Mouse (Mus musculus) gonadal fat pad, adult 2 months (tissue): Measurements from ENCODE around the gene Psg25. TPM values are rescaled to one million over a fixed set of nuclear protein-coding genes. Genes with fewer than 3 reads are reported as not detected.
"Not testable (repeated sequence)": the region's sequence is repeated elsewhere in the genome, so short reads cannot be mapped to it uniquely, and the experiment has no call there.

Source experiments
- DNase-seq: peaks from one replicate; pipeline ENCODE4 v3.0.0-alpha.2; 2012; ENCODE audit warnings: low read depth
- polyA plus RNA-seq: library from polyadenylated mRNA; depleted of rRNA; stranded (reverse); fragments of >200 nt; gene quantifications from 2 replicates; pipeline ENCODE4 v1.2.3, GENCODE M21; 2012; rRNA removed

The Psg25 gene
- not detected in 2 replicates for polyA plus RNA-seq

GRCm38 (mm10) chr7:18532169-18532568 is at the start of gene Psg25:
Psg25 (minus strand) TSS chr7:18532269.
- no peak for DNase-seq

GRCm38 (mm10) chr7:18567205-18567604 is 35.1 kb upstream of the Psg25 start, which contains the start of gene Psg27:
Psg27 (minus strand) TSS chr7:18567305.
- no peak for DNase-seq

GRCm38 (mm10) chr7:18559850-18560249 is 27.8 kb upstream of the Psg25 start:
- no peak for DNase-seq

GRCm38 (mm10) chr7:18555751-18556150 is 23.7 kb upstream of the Psg25 start:
- not testable (repeated sequence) for DNase-seq

- no peak for DNase-seq
Observed at GRCm38 (mm10) chr7:18533420-18533819, 1.4 kb upstream of the Psg25 start.

GRCm38 (mm10) chr7:18524668-18525067 is 7.4 kb downstream of the Psg25 start:
- no peak for DNase-seq

GRCm38 (mm10) chr7:18512848-18513247 is 19.2 kb downstream of the Psg25 start:
- DNase-seq, result not testable (repeated sequence)

GRCm38 (mm10) chr7:18512417-18512816 is 19.7 kb downstream of the Psg25 start:
- DNase-seq, result not testable (repeated sequence)

- DNase-seq, result no peak
Observed at GRCm38 (mm10) chr7:18511479-18511878, 20.6 kb downstream of the Psg25 start.

GRCm38 (mm10) chr7:18484077-18484476 is 48.0 kb downstream of the Psg25 start, which contains the start of gene Psg26:
Psg26 (minus strand) TSS chr7:18484177.
- DNase-seq, result no peak

Other genes with a start within 250 kb of the Psg25 start
- gene Psg18, start 177.3 kb downstream of the Psg25 start, polyA plus RNA-seq, result not detected in 2 replicates
- not detected in 2 replicates for gene Psg28, start 100.2 kb downstream of the Psg25 start, polyA plus RNA-seq
- gene Psg26, start 48.1 kb downstream of the Psg25 start, polyA plus RNA-seq, result not detected in 2 replicates
- gene Psg27, start 35.0 kb upstream of the Psg25 start, polyA plus RNA-seq, result not detected in 2 replicates
- gene Psg23, start 84.2 kb upstream of the Psg25 start, polyA plus RNA-seq, result 0.18 TPM in 1 of 2 replicates, not detected in the other
- gene Psg21, start 124.5 kb upstream of the Psg25 start, polyA plus RNA-seq, result not detected in 2 replicates
- not detected in 2 replicates for gene Psg20, start 153.9 kb upstream of the Psg25 start, polyA plus RNA-seq
- not detected in 2 replicates for gene Psg22, start 185.8 kb upstream of the Psg25 start, polyA plus RNA-seq